Mouse (Mus musculus): ENCODE results near the gene Tekt2.

DNA sequence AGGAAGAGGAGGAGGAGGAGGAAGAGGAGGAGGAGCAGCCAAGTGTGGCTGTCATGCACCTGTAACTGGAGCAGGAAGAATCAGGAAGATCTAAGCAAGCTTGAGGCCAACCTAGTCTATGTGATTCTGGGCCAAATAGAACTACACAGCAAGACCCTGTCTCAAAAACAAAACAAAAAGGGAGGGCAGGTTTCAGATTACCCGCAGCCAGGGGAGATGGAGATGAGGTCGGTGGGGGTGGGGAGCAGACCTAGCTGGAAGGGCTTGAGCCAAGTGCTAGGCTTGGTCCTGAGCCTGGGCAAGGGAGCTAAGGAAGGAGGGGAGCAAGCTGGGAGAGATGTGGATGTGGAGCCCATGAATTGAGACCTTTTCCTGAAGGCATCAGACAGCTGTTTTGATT is 18.7 kb downstream of the Tekt2 start:
- no peak for TF ChIP-seq GATA1 (IDR thresholded peaks at IDR 0.05; ENCODE audit: low read length)
- no peak for TF ChIP-seq TAL1 (IDR thresholded peaks at IDR 0.05; ENCODE audit: low read length)

Measured in erythroblast, embryonic 14.5 days (primary cell).